Mouse (Mus musculus) neutrophil, adult 5-6 weeks (primary cell): ENCODE measurements around the gene Zfp668. TPM values are rescaled to one million over a fixed set of nuclear protein-coding genes. Genes with fewer than 3 reads are reported as not detected.

Source experiments
- ATAC-seq: fragments of 151-379, 151-347 bp; 2 replicates; pipeline ENCODE4 v1.8.0; 2017; ENCODE audit warnings: mild to moderate bottlenecking, moderate TSS enrichment; ENCODE audit not compliant: insufficient number of reproducible peaks, poor library complexity, low FRiP score, severe bottlenecking; ENCODE audit errors: extremely low read depth
- total RNA-seq: library from RNA; stranded (forward); fragments of 200-1000 nt; gene quantifications from 2 replicates; pipeline ENCODE4 v1.2.3, GENCODE M21; 2017

Gene Zfp668
- total RNA-seq = 6.2 and 12.5 TPM in 2 replicates

DNA sequence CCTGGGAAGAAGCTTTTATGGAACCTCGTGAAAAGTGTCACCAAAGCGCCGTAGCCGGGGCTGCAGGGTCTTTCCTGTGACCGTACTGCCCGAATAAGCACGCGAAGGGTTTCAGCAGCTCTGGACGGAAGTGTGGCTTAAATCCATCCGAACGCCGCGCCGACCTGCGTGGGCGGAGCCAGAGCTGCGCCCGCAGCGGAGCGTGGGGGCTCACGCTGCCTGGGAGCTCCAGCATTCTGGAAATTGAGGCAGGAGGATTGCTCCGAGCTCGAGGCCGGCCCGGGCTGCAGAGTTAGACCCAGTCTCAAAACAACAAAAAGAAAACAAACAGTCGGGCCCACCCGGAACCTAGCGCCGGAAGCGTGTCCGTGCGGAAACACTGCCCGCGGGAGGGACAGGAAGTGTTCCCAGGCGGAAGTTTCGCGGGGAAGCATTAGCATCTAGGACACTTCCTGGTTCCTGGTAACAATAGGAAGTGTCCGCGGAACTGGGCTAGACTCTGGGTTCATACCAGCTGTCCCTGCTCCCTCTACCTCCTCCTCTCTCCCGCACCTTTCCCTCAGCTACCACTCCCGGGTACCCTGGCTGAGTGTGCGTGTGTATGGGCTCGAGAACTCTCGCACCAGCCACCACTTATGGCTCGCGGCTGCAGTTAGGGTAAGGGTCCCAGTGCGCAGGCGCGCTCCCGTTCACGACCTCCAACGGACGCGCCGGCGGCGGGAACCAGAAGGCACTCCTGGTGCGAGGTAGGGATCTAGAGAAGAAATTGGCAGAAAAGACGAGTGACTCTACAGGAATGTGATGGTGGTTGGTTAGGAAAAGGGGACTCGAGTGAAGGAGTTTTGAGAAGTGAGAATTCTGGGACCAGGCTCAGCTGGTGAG lies at the start of gene Zfp668:
TSS of gene Zfp668 (minus strand) at position 362 of the 882 bp plus-strand sequence.
- peak; percentile 65 for ATAC-seq

DNA sequence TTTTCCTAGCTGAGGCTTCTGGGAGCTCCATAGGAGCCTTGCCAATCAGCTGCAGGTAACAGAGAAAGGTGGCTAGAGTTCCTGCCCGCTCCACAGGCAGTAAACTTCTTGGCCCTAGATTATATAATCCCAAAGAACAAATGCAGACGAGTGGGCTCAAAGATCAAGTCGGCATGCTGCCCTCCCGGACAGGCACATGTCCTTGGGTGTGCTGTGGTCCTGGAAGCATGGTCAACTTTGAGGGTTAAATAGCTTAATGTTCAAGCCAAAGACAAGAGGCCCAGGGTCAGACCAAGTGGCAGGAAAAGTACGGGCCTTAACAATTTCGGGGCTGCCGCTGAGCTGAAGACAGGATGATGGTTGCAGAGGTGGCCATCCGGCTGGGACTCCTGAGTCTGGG lies 49.4 kb upstream of the Zfp668 start:
- no peak for ATAC-seq

DNA sequence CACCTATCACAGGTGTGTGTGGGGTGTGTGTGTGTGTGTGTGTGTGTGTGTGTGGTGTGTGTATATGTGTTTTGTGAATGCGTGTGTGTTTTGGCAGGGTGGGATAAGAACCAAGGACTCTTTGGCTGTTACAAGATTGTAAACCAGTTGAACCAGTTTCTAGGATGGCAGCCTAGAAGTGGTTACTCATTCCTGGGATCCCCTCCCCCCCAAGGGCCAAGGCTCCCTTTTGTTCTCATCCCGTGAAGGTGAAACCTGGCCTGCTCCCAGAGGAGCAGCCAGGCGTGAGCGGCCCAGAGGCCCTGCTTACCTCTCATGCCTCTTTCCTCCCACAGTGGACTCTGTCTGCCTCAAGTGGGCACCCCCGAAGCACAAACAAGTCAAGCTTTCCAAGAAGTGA lies 48.6 kb upstream of the Zfp668 start:
- ATAC-seq = no peak

DNA sequence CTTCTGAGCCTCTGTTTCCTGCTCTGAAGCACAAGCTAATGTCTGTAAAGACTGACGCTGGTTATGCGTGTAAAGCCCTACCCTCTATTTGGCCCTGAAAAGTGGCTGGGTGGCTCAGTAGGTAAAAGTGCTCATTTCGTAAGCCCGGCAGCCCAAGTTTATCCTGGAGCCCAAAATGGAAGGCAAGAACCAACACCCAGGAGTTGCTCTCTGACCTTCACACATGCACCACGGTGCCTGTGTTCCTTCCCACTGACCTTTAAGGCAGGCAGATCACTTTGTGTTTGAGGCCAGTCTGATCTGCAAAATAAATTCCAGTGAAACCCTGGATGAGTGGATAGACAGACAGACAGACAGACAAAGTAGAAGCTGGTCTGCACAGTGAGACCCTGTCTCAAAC lies 47.1 kb upstream of the Zfp668 start:
- no peak for ATAC-seq

DNA sequence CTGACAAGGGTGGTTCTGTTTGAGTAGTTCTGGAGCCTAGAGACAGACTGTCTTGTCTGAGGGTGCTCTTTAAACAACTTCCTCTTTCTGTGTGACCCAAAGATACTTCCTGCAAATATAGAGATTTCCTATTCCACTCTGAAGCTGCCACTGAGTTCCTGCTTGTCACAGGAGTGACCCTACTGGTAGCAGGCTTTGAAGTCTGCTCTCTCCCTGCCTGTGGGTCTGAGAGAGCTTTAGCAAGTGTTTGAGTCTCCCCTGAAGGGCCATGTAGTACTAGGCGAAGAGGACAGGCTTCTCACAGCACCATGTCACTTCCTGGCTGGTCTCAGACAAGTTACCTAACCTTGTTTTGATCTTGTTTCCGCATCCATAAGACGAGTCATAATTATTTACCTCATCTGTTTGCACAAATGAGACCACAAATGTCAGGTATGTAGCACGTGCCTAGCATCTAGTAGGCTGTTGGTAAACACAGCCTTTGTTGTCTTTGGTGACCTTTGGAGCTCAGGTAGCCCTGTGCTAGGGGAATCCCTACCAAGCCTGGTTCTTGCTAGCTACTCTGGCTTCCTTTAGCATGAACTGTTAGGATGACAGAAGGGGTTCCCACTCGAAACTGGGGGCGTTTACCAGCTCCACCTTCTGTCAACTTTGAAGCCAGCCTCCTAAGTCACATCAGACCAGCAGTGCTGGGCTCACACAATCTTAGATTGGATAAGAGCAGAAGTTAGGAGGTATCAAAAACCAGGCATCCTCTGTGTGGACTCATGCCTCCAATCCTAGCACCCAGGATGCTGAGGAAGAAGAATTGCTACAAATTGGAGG lies 46.0 kb upstream of the Zfp668 start:
- ATAC-seq = peak; percentile 74

DNA sequence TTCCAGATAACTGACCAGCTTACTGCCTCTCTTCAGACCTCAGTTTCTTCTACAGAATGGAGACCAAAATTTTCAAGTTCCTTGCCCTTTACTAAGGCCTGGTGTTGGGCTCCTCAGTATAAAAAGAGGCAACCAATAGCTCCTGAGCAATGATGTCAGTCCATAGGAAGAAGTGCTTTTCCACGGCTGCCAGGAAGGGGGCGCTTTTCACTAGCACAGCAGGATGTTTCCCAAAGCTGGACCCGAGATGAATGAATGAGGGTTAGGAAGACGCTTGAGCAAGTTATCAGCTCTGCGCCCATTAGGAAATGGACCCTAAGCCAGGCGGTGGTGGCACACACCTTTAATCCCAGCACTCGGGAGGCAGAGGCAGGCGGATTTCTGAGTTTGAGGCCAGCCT lies 44.9 kb upstream of the Zfp668 start:
- ATAC-seq = no peak

DNA sequence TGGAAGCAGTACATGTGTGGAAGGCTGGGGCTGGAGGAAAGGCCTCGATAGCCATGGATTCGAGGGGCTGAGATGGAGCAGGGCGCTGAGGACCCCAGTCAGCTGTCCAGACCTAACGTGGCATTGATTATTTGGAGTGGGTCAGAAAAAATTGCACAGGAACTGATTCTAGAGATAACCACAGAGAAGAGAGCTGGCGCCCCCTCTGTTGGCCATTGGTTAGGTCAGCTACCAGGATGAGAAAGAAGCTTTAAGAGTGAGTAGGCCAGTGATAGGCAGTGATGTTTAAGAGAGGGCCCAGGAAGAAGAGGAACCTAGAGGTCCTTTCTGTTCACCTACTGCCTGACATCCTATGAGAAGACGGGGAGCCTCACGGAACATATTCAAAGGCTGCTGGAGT lies 42.7 kb upstream of the Zfp668 start:
- no peak for ATAC-seq

DNA sequence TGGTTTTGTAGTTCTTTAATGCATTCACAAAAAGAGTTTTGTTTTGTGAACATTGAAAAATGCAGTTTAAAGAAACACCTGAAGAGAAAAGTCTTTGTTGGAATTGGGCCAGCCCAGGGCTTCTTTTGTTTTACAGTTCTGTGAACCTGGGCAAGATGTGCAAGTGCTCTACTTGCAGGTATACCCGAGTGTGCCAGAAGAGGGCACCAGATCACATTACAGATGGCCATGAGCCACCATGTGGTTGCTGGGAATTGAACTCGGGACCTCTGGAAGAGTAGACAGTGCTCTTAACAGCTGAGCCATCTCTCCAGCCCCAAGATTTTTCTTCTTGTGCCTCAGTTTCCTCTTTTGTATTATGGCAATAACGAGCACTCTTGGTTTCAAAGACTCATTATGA lies 41.6 kb upstream of the Zfp668 start:
- ATAC-seq = no peak

DNA sequence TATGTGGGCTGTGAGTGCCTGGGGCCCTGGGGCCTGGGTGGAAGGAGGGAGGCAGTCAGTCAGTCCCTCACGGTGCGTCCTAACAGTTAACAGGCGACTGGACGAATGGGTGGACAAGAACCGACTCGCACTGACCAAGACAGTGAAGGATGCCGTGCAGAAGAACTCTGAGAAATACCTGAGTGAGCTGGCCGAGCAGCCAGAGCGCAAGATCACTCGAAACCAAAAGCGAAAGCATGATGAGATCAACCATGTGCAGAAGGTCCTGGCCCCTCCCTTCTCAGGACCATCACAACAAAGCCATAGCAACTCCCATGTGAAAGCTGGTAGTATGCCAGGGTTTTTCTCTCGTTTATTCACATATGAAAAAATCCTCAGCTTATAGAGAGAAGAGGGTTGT lies 38.7 kb upstream of the Zfp668 start:
- ATAC-seq = no peak

DNA sequence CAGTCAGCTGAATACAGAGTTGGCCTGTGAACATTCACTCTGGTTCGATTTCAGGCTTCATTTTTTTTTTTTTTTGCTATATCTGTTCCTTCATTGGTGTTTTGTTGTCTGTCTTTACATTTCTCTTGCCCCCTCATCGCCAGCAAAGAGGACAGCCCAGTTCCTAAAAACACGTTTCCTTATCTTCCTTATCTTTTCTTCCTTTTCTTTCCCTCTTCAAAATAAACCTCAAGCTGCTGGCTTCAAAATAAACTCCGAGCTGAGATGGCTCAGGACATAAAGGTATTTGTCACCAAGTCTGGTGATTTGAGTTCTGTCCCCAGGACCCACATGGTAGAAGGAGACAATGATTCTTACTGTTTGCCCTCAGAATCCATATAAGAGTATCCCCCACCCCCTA lies 36.3 kb upstream of the Zfp668 start:
- no peak for ATAC-seq

DNA sequence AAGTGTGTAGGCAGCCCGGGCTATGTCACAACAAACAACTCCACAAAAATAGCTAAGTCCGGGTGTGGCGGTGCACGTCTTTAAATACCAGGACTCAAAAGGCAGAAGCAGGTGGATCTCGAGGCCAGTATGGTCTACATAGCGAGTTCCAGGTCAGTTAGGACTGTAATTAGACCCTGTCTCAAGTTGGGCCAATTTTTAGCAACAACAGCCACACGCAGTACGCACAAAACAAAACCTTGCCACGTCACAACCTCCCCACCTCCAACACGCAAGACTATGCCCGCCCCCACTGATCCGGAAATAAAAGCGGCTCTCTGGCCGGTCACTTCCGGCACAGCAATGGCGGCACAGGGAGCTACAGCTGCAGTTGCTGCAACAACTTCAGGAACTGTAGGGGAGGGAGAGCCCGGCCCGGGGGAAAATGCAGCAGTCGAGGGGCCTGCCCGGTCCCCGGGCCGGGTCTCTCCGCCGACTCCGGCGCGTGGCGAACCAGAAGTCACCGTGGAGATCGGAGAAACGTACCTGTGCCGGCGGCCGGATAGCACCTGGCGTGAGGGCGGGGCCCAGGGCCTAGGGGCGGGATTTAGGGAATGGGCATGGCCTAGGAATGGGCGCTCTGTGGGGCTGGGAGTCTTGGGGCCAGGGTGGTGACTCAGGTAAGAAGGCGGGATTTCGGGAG lies 35.7 kb upstream of the Zfp668 start, which contains the start of gene Kat8:
TSS of gene Kat8 (plus strand) at position 327 of the 682 bp plus-strand sequence.
- peak; percentile 99 for ATAC-seq

DNA sequence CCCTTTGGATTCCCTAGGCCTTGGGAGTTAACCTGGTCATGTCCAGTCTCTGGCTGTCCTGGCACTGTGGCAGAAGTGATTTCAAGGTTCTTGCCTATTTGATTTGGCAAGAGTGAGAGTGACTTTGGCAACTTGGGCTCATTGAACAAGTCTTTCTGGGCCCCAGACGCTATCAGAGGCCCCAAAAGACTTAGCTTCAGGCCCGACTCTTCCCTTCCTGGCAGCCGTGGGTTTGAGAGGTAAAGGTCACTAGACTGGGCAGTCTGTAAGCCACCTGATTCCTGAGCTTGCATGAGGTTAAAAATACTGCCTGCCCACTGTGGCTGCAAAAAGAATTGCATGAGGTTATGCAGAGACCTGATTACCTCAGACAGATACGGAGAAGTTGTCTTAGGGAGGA lies 32.0 kb upstream of the Zfp668 start:
- no peak for ATAC-seq

DNA sequence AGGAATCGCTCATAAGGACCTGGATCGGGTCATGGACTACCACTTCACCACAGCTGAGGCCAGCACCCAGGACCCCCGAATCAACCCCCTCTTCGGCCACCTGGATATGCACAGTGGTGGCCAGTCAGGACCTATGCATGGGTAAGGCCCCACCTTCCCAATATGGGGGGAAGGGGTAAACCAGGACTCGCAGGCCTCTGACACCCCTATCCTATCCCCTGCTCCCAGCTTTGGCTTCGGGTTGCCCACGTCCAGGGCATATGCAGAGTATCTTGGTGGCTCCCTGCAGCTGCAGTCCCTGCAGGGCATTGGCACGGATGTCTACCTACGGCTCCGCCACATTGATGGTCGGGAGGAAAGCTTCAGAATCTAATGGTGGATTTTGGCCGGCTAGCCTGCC lies 31.3 kb upstream of the Zfp668 start:
- ATAC-seq = no peak

DNA sequence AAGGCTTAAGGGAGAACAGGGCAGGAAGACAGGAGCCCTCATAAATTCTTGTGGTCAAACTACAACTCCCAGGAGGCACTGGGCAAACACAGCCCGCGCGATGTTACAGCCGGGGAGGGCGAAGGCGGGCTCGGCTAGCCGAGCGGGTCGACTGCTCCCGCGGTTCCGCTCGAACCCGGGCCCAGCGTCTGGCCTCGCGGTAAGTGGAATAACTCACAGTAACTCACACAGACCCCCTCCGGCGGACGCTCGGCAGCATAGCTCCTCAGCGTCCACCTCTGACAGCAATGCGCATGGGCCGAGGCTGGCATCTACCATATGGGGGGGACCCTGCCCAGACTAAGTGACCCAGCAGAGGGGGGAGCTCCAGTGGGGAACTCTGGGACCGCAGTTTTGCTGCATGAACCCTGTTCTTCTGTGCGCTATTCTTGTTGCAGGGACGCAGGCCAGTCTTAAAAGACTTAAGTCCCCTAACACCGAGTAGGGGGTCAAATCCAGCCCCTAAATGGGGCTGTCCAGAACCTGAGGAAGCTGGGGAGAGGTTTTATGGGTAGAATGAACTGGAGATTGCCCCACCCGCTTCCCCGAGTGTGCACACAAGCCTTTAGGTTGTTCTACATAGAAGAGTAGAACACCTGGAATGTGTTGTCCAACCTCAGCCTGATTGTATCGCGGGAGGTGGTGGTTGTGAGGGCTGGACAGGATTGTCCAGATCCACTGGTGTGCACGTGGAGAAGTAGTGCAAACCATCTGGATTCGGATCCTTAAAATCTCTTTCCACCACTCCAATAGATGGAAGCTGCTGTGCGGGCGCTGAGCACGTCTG lies 27.6 kb upstream of the Zfp668 start, which contains the start of gene Bckdk:
TSS of gene Bckdk (plus strand) at position 112 of the 826 bp plus-strand sequence.
- peak; percentile 74 for ATAC-seq

DNA sequence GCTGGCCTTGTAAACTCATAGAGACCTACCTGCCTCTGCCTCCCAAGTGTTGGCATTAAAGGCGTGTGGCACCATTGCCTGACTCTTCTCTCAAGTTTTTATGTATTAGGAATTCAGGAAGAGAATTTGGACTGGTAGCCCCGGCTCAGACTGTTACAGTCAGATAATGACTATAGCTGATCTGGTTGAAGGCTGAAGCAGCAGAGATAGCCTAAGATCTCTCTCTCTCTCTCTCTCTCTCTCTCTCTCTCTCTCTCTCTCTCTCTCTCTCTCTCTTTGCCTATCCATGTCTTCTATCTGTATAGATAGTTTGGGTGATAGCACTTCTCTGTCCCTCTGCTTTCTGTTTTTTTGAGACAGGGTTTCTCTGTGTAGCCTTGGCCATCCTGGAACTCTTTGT lies 25.1 kb upstream of the Zfp668 start:
- ATAC-seq = no peak

DNA sequence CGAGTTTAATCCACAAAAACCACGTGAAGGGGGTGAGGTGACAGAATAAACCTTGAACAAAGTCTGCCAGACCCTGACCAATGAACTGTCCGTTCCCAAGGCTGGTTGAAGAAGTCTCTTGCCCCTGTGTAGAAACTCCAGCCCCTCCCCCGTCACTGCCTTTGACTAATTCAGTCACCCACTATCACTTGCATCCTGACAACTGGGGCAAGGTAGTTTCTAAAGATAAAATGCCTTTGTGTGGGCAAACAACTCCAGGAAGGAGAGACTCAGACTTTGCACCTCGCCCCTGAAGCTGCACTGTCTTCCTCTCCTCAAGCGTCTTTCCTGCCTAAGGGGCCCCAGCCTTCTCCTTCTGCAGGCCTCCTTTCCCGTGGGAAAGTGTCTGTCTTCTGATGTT lies 23.4 kb upstream of the Zfp668 start:
- no peak for ATAC-seq

DNA sequence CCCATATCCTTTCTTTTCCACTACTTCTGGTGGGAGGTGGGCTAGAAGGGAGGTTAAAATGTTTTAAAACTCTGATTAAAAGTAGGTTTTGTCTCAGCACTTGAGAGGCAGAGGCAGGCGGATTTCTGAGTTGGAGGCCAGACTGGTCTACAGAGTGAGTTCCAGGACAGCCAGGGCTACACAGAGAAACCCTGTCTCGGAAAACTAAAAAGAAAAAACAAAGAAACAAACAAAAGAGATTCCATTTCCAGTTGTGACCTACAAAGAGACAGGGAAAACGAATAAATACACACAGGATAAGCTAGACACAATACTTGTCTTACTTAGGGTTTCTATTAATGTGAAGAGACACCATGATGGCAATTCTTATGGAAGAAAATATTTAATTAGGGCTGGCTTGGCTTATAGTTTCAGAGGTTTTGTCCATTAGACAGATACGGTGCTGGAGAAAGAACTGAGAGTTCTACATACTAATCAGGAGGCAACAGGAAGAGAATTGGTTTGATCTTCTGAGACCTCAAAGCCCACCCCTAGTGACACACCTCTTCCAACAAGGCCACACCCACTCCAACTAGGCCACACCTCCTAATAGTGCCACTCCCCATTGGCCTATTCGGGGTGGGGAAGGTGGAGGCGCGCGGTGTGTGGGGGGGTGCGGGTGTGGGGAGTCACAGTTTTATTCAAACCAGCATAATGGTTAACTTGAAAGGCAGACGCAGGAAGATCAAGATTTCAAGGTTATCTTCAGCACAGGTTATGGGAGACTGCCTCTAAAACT lies 21.7 kb upstream of the Zfp668 start:
- no peak for ATAC-seq

DNA sequence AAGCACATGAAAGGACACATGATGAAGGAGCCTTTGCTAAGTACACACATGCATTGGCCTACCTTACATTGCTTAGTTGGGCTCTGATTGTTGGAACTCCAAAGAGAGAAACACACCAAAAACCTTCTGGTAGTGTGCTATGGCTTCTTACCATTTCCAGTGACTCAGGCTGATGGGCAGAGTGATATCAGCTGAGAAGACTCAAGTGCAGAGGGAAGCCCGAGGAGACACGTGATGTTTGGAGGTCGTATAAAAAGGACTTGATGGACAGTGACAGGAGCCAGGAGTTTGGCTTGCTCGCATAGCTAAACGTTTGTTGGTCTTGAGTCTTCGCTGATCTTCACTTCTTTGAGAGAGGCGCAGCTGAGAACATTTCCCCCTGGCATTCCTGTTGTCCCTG lies 20.9 kb upstream of the Zfp668 start:
- ATAC-seq = no peak
